Mouse (Mus musculus): ENCODE results near the gene Ucn3.

Gene Ucn3

DNA sequence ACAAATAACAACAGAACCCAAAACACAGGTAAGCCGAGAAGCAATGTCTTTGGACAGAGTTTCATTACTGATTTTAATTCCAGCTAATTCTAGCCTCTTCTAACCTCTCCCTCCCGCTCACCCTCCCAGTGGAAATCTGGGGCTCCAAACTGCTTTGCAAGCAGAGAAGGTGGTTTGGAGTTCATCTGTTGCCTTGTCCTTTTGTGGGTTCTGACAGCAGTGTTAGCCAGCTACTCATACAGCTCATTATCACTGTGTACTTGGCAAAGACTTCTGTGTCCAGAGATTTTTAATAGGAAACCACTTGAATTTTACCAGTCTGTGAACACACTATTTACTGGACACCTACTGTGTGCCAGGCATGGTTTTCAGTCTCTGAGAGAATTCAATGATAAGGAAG is at the start of gene Ucn3:
Gene Ucn3, minus strand, starts transcription at position 101 of the 400 bp plus-strand sequence.
- 60% methylated on average over 2 of the region's 2 CpGs for WGBS

- WGBS: 89% methylated on average over 4 of the region's 4 CpGs
These were observed 23.7 kb upstream of the Ucn3 start for GRCm38 (mm10) chr13:3968849-3969248.

DNA sequence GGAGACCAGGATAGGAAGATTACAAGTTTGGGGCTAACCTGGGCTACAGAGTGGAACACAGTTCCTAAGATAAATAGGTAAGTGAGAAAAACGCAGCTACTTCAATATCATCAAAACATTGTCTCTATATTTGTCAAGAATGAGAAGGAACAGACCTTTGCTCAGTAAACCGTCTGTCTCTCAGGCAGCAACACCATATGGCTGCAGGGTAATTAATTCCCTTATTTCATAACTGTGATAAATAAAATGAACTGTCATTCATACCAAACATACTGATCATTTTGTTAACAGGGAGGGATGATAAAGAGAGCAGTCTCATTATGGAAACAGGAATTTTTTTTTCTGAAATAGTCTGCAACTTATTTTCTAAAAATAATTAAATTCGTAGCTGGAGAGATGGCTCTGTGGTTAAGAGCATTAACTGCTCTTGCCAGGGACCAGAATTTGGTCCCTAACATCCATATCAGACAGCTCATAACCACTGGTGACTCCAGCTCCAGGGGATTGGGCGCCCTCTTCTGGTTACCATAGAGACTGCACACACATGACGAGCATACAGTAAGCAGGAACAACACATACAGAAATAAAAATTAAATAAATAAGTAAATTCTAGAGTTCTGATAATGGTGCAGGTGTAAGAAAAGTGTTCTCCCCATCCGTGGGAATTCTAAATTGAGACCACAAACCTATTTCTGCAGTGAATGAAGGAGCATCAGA is 6.2 kb upstream of the Ucn3 start:
- WGBS: 66% methylated on average over 6 of the region's 6 CpGs

DNA sequence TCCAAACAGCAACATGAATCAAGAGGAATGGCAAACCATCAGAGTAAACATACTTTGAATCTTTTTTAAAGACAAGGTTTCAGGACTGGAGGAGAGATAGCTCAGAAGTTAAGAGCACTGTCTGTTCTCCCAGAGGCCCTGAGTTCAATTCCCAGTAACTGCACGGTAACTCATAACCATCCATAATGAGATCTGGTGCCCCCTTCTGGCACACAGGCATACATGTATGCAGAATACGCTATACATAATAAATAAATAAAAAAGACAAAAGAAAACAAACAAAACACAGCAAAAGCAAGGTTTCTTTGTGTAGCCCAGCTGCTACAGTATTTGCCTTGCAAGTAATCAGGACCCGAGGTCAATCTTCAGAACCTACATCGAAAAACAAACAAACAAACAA is 4.3 kb upstream of the Ucn3 start:
- WGBS: 86% methylated on average over 4 of the region's 4 CpGs

- 84% methylated on average over 4 of the region's 4 CpGs for WGBS
These were observed 2.1 kb upstream of the Ucn3 start for GRCm38 (mm10) chr13:3947267-3947666.

DNA sequence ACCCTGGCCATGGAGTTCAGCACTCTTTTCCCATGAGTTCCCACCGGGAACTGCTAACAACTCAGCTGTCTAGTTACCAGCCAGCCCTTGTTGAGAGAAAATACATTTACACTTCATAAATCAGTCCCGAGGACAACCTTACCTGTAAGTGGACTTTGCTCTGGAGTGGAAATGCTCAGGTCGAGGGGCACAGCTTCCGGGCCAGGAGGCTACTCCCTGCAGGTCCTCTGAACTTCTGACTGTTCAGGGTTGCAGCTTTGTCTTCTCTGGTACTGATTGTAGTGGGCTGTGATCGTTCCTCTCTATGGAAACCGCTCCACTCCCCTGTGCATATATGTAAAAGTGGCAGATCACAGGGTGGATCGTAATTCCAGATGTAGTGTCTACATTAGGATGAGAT is 450 bp downstream of the Ucn3 start:
- 78% methylated on average over 7 of the region's 7 CpGs for WGBS

DNA sequence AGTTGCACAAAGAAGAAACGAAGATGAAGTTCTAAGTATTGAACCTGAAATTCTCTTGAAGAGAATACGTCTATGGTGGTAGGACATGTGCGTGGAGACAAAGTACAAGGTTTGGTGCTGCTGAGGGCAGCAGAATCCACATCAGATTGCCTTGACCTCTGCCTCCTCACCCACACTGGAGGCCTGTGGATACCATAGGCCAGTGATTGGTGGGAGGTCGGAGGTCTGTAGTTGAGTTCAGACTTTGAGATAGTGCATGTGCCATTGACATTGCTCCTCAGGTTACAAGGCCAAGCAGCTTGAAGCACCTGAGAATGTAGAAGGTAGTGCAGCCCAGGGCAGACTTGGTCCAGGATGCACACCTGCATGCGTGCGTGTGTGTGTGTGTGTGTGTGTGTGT is 19.1 kb downstream of the Ucn3 start:
- WGBS: 89% methylated on average over 6 of the region's 6 CpGs

GRCm38 (mm10) chr13:3925632-3926031 is 19.5 kb downstream of the Ucn3 start:
- WGBS: 92% methylated on average over 6 of the region's 6 CpGs

DNA sequence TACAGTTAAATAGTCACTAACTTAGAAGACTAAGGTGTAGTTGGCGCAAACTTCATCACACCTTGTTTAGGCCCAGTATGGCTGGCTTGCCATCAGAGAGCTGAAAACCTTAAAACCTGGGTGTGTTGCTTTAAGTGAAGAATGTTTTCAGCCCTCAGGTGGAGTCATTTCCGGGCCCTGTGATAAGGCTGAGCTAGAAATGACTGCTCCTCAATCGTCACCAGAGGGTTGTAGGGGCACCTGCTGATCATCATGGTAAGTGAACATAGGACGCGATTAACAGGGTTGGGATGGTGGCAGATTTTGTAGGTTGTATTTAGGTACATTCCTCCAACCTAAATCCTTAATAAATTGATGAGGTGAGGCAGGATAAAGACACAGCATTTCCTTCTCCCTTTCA is 20.7 kb downstream of the Ucn3 start:
- WGBS: 92% methylated on average over 5 of the region's 5 CpGs

DNA sequence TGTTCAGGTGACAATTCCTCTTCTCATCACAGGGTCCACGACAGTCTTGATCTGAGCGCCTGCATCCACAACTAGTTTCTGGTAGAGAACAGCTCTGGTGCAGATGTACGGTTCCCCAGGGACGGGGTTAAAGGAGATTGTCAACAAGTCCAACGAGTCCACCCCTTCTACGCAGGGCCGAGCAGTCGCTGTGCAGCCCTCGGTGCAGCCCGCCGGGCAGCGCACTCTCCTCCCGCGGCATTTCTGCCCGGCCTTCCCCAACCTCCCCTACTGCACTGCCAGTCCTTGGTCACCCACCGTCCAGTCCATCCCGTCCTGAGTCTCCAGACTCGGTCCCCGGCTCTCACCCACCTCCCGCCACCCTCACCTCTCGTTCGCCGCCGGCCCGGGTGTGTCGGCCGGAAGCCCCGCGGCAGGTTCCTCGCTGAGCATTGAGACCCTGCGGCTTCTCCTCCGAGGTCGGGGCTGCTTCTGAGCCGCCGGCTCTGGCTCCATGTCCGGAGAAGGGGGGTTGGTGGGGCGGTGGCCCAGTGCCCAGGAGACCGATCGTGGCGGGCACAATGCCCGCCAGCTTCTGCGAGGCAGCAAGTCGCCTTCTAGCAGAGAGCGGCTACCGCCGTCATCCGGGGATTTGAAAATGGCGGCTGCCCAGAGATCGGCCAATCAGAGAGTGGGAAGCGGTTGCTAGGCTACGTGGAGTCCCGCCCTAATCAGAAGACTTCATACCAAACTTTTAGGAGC is 27.4 kb downstream of the Ucn3 start, which contains the start of the genes Net1 and Tubal3:
Gene Net1, minus strand, starts transcription at position 650 of the 741 bp plus-strand sequence.
Gene Tubal3, plus strand, starts transcription at position 704 of the 741 bp plus-strand sequence.
- WGBS: under 1% methylated on average over 52 of the region's 52 CpGs

- WGBS: 91% methylated on average over 4 of the region's 4 CpGs
These were observed 31.6 kb downstream of the Ucn3 start for GRCm38 (mm10) chr13:3913504-3913903.

DNA sequence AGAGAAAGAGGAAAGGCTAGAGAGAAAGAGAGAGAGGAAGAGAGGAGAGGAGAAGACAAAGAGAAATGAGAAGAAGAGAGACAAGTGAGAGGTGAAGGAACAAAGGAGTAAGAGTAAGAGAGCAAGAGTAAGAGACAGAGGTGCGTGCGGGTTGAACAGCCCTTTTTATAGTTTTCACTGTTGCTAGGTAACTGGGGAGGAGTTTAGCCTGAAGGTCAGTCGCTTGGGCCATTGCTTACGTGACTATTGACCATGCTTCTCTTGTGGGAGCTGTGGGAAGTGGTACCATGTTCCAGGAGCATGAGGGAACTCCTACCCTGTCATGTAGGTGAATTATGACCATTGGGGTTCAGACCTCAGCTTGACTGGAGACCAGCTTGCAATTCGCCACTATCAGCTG is 34.8 kb downstream of the Ucn3 start:
- WGBS: 95% methylated on average over 5 of the region's 5 CpGs

GRCm38 (mm10) chr13:3908262-3908661 is 36.9 kb downstream of the Ucn3 start:
- WGBS: 88% methylated on average over 4 of the region's 4 CpGs

DNA sequence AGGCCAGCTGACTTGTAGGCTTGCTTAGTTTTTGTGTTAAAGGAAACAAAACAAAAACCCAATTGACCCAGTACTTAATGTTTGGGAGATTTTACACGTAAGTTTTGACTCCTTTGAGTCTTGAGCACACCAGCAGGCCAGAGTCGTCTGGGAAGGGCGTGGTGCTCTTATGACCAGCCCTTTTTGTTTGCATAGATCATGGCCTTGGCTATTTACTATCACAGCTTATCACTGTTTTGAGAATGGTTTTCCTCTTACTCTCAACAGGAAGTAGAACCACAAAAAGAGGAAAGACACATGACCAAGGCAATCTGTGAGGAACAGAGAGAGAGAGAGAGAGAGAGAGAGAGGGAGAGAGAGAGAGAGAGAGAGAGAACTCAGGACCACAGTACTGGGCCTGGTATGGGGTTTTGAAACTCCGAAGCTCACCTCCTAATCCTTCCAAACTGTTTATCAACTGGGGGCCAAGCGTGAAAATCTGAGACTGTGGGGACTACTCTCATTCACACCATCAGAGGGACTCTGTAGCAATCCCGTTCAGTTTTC is 37.9 kb downstream of the Ucn3 start:
- WGBS: 78% methylated on average over 6 of the region's 6 CpGs

GRCm38 (mm10) chr13:3899301-3899700 is 45.8 kb downstream of the Ucn3 start:
- WGBS: 93% methylated on average over 9 of the region's 9 CpGs

DNA sequence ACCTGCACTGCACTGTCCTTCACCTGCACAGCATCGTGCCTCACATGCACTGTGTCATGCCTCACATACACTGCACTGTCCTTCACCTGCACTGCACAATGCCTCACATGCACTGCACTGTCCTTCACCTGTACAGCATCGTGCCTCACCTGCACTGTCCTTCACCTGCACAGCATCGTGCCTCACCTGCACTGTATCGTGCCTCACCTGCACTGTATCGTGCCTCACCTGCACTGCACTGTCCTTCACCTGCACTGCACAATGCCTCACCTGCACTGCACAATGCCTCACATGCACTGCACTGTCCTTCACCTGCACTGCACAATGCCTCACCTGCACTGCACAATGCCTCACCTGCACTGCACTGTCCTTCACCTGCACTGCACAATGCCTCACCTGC is 46.9 kb downstream of the Ucn3 start:
- WGBS: 97% methylated on average over 5 of the region's 5 CpGs

DNA sequence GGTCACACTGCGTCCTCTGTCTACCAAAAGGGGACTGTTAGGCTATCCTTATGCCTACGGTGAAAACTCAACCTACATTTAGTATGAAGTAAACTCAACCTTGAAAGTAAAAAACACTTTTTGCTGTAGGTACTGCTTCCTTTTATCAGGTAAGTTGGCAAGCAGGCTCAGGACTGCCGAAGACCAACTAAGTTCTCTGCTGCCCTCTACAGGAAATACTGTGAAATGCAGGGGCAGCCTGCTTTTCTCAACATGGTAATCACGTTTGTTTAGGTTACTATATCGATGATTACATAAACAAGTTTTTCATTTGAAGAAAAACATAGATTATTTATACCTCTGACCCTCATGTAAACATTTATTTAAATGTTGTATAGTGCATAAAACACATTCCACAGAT is 48.2 kb downstream of the Ucn3 start:
- WGBS: 28% methylated on average over 5 of the region's 5 CpGs

GRCm38 (mm10) chr13:3896032-3896431 is 49.1 kb downstream of the Ucn3 start:
- WGBS: 91% methylated on average over 6 of the region's 6 CpGs

DNA sequence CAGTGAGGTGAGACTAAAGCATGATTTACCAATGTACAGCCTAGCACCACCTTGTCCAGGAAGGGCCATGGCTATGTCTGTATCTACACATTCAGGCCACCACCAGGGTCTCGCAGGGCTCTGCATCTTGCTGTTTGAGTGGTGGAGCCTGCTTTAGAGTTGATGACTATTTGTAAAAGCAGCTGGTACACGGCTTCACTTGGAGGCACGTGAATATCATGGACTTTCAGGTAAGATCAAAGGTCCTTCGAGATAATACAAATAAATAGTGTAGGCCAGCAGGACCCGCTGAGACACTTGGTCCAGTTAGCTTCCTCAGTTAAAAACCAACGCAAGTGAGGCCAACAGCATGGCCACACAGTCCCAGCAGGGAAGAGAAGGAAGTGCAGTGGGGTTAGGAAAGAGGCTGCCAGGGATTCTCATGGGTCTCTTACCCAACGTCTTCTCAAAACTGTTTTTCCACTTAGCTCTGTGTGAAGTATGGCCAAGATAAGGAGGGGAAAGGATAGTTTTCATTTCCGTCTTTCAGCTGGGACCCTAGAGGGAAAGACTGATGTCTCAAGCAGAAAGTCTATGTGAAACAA is 49.7 kb downstream of the Ucn3 start:
- 80% methylated on average over 8 of the region's 8 CpGs for WGBS

DNA sequence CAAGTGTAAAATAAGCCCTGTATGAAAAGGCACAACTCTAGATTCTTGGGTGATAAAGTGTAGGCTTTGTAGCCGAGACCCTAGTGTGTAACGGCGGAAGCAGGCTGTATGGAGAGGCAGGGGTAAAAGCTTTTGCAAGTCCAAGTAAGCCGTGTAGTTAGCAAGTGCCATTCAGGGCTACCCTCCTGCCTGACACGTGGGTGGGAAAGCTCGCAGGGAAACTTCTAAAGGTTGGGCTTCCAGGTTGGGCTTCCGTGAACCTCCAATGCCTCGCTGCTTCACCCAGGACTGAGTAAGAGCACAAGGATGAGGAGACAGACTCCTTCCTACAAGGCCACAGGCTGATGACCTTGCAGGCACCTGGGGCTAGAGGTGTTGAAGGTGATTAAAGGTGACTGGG is 50.6 kb downstream of the Ucn3 start:
- WGBS: 89% methylated on average over 8 of the region's 8 CpGs

- under 1% methylated on average over 35 of the region's 35 CpGs for WGBS
These were observed 51.9 kb downstream of the Ucn3 start for GRCm38 (mm10) chr13:3893126-3893734.

GRCm38 (mm10) chr13:3892601-3893000 is 52.5 kb downstream of the Ucn3 start:
- 25% methylated on average over 7 of the region's 7 CpGs for WGBS
